Mouse (Mus musculus): ENCODE results near the gene Tbk1. TPM values are rescaled to one million over a fixed set of nuclear protein-coding genes. Genes with fewer than 3 reads are reported as not detected.

The Tbk1 gene
- polyA plus RNA-seq, 1 experiment = 7.0 TPM

- Histone ChIP-seq H3K4me1 (ENCODE audit: control insufficient read depth, insufficient read depth, low read length) (peaks cover 24% of the 10 kb centered on the region), H3K27ac (ENCODE audit: control insufficient read depth, insufficient read depth, low read depth, low read length) (no peak overlapping the region), H3K27me3 (ENCODE audit: control insufficient read depth, insufficient read depth, low read length) (no peaks in the 10 kb centered on the region), H3K36me3 (ENCODE audit: control insufficient read depth, insufficient read depth, low read length) (no peaks in the 10 kb centered on the region), H3K4me3 (ENCODE audit: control insufficient read depth, low read depth, low read length) (no peak overlapping the region)
- no peak for TF ChIP-seq CTCF (IDR thresholded peaks at IDR 0.05; ENCODE audit: control insufficient read depth, insufficient read depth, insufficient replicate concordance, low read depth, low read length)
- no peak for TF ChIP-seq POLR2A (IDR thresholded peaks at IDR 0.05; ENCODE audit: control insufficient read depth, low read depth, low read length)
Measured at GRCm38 (mm10) chr10:121507755-121508544, 78.6 kb downstream of the Tbk1 start.

- H3K27me3 ChIP-seq (ENCODE audit: control insufficient read depth, insufficient read depth, low read length) = no peaks in the 10 kb centered on the region
- H3K4me1 ChIP-seq (ENCODE audit: control insufficient read depth, insufficient read depth, low read length) = peaks cover 24% of the 10 kb centered on the region
- no peak for TF ChIP-seq POLR2A (IDR thresholded peaks at IDR 0.05; ENCODE audit: control insufficient read depth, low read depth, low read length)
- TF ChIP-seq CTCF (IDR thresholded peaks at IDR 0.05; ENCODE audit: control insufficient read depth, insufficient read depth, insufficient replicate concordance, low read depth, low read length) = no peak
- peak overlapping the region; percentile 5; the same call in 1 of the 2 replicates for H3K4me3 ChIP-seq (ENCODE audit: control insufficient read depth, low read depth, low read length)
- no peak overlapping the region; the same call in 1 of the 2 replicates for H3K27ac ChIP-seq (ENCODE audit: control insufficient read depth, insufficient read depth, low read depth, low read length)
- H3K36me3 ChIP-seq (ENCODE audit: control insufficient read depth, insufficient read depth, low read length) = no peaks in the 10 kb centered on the region
Measured at GRCm38 (mm10) chr10:121506731-121507583, 79.6 kb downstream of the Tbk1 start.

GRCm38 (mm10) chr10:121505929-121506328 is 80.7 kb downstream of the Tbk1 start:
- Histone ChIP-seq H3K36me3 (ENCODE audit: control insufficient read depth, insufficient read depth, low read length) (no peaks in the 10 kb centered on the region), H3K27ac (ENCODE audit: control insufficient read depth, insufficient read depth, low read depth, low read length) (no peak overlapping the region), H3K4me1 (ENCODE audit: control insufficient read depth, insufficient read depth, low read length) (peaks cover 27% of the 10 kb centered on the region), H3K4me3 (ENCODE audit: control insufficient read depth, low read depth, low read length) (no peak overlapping the region; the same call in 1 of the 2 replicates), H3K27me3 (ENCODE audit: control insufficient read depth, insufficient read depth, low read length) (no peaks in the 10 kb centered on the region)
- no peak for TF ChIP-seq POLR2A (IDR thresholded peaks at IDR 0.05; ENCODE audit: control insufficient read depth, low read depth, low read length)
- no peak for TF ChIP-seq CTCF (IDR thresholded peaks at IDR 0.05; ENCODE audit: control insufficient read depth, insufficient read depth, insufficient replicate concordance, low read depth, low read length)

- peak; percentile 33; the same call in 1 of the 2 replicates for TF ChIP-seq POLR2A (IDR thresholded peaks at IDR 0.05; ENCODE audit: control insufficient read depth, low read depth, low read length)
- no peak for TF ChIP-seq CTCF (IDR thresholded peaks at IDR 0.05; ENCODE audit: control insufficient read depth, insufficient read depth, insufficient replicate concordance, low read depth, low read length)
- H3K4me1 ChIP-seq (ENCODE audit: control insufficient read depth, insufficient read depth, low read length) = peaks cover 25% of the 10 kb centered on the region
- peak overlapping the region; percentile 72 for H3K27ac ChIP-seq (ENCODE audit: control insufficient read depth, insufficient read depth, low read depth, low read length)
- H3K36me3 ChIP-seq (ENCODE audit: control insufficient read depth, insufficient read depth, low read length) = no peaks in the 10 kb centered on the region
- peak overlapping the region; percentile 83 for H3K4me3 ChIP-seq (ENCODE audit: control insufficient read depth, low read depth, low read length)
- no peaks in the 10 kb centered on the region for H3K27me3 ChIP-seq (ENCODE audit: control insufficient read depth, insufficient read depth, low read length)
Measured at GRCm38 (mm10) chr10:121504973-121505911, 81.3 kb downstream of the Tbk1 start.

- TF ChIP-seq POLR2A (IDR thresholded peaks at IDR 0.05; ENCODE audit: control insufficient read depth, low read depth, low read length) (no peak), CTCF (IDR thresholded peaks at IDR 0.05; ENCODE audit: control insufficient read depth, insufficient read depth, insufficient replicate concordance, low read depth, low read length) (no peak)
- Histone ChIP-seq H3K36me3 (ENCODE audit: control insufficient read depth, insufficient read depth, low read length) (no peaks in the 10 kb centered on the region), H3K27ac (ENCODE audit: control insufficient read depth, insufficient read depth, low read depth, low read length) (no peak overlapping the region), H3K4me1 (ENCODE audit: control insufficient read depth, insufficient read depth, low read length) (peaks cover 13% of the 10 kb centered on the region), H3K4me3 (ENCODE audit: control insufficient read depth, low read depth, low read length) (no peak overlapping the region), H3K27me3 (ENCODE audit: control insufficient read depth, insufficient read depth, low read length) (no peaks in the 10 kb centered on the region)
Measured at GRCm38 (mm10) chr10:121501160-121501559, 85.4 kb downstream of the Tbk1 start.

GRCm38 (mm10) chr10:121500034-121500433 is 86.6 kb downstream of the Tbk1 start:
- Histone ChIP-seq H3K27me3 (ENCODE audit: control insufficient read depth, insufficient read depth, low read length) (no peaks in the 10 kb centered on the region), H3K4me3 (ENCODE audit: control insufficient read depth, low read depth, low read length) (no peak overlapping the region), H3K4me1 (ENCODE audit: control insufficient read depth, insufficient read depth, low read length) (peaks cover 7% of the 10 kb centered on the region), H3K36me3 (ENCODE audit: control insufficient read depth, insufficient read depth, low read length) (no peaks in the 10 kb centered on the region), H3K27ac (ENCODE audit: control insufficient read depth, insufficient read depth, low read depth, low read length) (no peak overlapping the region)
- no peak for TF ChIP-seq POLR2A (IDR thresholded peaks at IDR 0.05; ENCODE audit: control insufficient read depth, low read depth, low read length)
- no peak for TF ChIP-seq CTCF (IDR thresholded peaks at IDR 0.05; ENCODE audit: control insufficient read depth, insufficient read depth, insufficient replicate concordance, low read depth, low read length)
